Mouse (Mus musculus) mammary gland, adult 2 months (tissue): ENCODE data around the gene Akain1. TPM values are rescaled to one million over a fixed set of nuclear protein-coding genes. Genes with fewer than 3 reads are reported as not detected.

ENCODE experiments used
- polyA plus RNA-seq: library from polyadenylated mRNA; depleted of rRNA; stranded (reverse); fragments of >200 nt; gene quantifications from 2 replicates; pipeline ENCODE4 v1.2.3, GENCODE M21; 2012; ENCODE audit warnings: low replicate concordance; rRNA removed

Akain1 gene
- polyA plus RNA-seq = not detected in 2 replicates

DNA sequence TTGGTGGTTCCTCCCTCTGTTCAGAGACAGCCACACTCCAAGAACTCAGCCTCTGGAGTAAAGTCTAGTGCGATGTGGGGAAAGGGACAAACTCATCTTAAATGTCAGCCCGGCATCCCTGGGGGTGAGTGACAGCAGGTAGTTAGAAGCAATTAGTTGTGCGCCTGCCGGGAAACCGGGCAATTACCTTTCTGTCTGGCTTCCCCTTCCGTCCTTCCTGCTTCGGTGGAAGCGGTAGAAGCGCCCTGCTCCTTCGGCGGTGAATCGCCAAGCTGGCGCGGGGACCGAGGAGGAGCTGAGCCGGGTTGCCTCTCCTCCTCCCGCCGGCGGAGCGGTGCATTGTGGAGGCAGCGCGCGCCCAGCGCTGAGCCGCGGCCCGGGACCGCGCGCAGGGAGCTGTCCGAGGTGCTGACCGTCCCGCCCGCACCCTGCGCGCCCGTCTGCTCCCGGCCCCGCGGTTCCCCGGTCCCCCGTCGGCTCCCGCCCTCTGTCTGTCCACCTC, at the start of gene Akain1:
Akain1 (plus strand) TSS at position 337 of the 502 bp plus-strand sequence.

Other genes starting within 250 kb of the Akain1 start
- 3.3 and 5.1 TPM in 2 replicates for gene Zbtb14, start 56.3 kb upstream of the Akain1 start, polyA plus RNA-seq